Mouse (Mus musculus): ENCODE measurements around the gene 6030458C11Rik. TPM values are rescaled to one million over a fixed set of nuclear protein-coding genes. Genes with fewer than 3 reads are reported as not detected.
"Not testable (repeated sequence)": the region's sequence is repeated elsewhere in the genome, so short reads cannot be mapped to it uniquely, and the experiment has no call there.

The 6030458C11Rik gene
- polyA plus RNA-seq, 1 experiment from 2014 or later, result 40.2 TPM

DNA sequence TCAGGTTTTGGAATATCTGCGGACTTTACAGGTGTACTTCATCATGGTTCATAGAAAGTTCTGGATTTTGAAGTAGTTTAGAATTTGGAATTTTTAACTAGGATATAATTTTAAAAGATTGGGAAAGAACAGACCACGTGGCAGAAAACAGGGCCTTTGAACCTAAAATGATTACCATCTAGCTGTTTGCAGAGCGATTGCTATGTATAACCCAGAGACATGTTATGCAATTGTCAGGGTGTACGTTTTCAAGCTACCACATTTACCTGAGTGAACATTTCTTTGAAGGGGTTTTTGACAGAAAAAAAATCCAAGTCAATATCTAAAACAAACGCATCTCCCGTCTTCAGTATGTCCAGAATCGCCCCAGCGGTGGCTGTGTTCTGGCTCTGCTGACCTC is 6.9 kb downstream of the 6030458C11Rik start:
- no peak overlapping the region for H3K9ac ChIP-seq
- peaks cover 80% of the 10 kb centered on the region for H3K36me3 ChIP-seq
- no peak overlapping the region for H3K27ac ChIP-seq (replicated peaks)
- no peaks in the 10 kb centered on the region for H3K9me3 ChIP-seq (replicated peaks)
- no peak for ATAC-seq (ENCODE audit: insufficient number of reproducible peaks, low FRiP score, low TSS enrichment, low read depth)
- no peak overlapping the region for H3K4me3 ChIP-seq (replicated peaks)
- H3K4me1 ChIP-seq, result no peaks in the 10 kb centered on the region
- H3K27me3 ChIP-seq, result no peaks in the 10 kb centered on the region
- 94% methylated on average over 8 of the region's 8 CpGs for WGBS
- no peak overlapping the region for H3K4me2 ChIP-seq (replicated peaks)

DNA sequence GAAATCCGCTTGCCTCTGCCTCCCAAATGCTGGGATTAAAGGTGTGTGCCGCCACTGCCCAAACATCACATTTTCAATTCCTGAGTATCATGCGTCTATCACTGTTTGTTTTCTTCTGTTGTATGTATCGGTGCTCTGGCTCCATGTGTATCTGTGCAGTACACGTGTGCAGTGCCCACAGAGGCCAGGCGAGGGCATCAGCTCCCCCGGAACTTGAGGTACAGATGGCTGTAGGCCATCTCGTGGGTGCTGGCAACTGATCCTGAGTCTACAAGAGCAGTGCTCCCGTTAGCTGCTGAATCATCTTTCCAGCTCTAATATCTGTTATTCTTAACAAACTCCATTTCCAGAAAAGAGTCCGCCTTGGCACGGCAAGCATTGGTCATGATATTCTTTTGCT is 11.8 kb downstream of the 6030458C11Rik start:
- 93% methylated on average over 11 of the region's 11 CpGs for WGBS
- no peaks in the 10 kb centered on the region for H3K4me1 ChIP-seq
- no peak overlapping the region for H3K27ac ChIP-seq (replicated peaks)
- peaks cover 84% of the 10 kb centered on the region for H3K36me3 ChIP-seq
- no peaks in the 10 kb centered on the region for H3K9me3 ChIP-seq (replicated peaks)
- H3K9ac ChIP-seq, result no peak overlapping the region
- no peak overlapping the region for H3K4me3 ChIP-seq (replicated peaks)
- no peak for ATAC-seq (ENCODE audit: insufficient number of reproducible peaks, low FRiP score, low TSS enrichment, low read depth)
- H3K4me2 ChIP-seq (replicated peaks), result no peak overlapping the region
- no peaks in the 10 kb centered on the region for H3K27me3 ChIP-seq

DNA sequence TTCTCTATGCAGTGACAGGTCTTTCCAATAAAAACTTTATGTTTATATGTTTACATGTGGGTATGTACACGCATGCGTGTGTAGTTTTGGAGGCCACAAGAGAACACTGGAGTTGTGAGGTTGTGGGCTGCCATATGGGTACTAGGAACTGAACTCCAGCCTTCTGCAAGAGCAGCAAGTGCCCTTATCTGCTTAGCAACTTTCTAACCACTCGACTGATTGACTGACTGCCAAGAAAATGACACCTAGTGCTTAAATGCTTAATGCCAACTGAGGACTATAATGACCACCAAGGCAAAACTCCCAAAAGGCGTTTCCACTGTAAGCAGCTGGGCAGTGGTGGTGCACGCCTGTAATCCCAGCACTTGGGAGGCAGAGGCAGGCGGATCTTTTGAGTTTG is 15.1 kb downstream of the 6030458C11Rik start:
- H3K4me3 ChIP-seq (replicated peaks), result no peak overlapping the region
- peaks cover 69% of the 10 kb centered on the region for H3K36me3 ChIP-seq
- no peak for ATAC-seq (ENCODE audit: insufficient number of reproducible peaks, low FRiP score, low TSS enrichment, low read depth)
- H3K9me3 ChIP-seq (replicated peaks), result no peaks in the 10 kb centered on the region
- WGBS, result 88% methylated on average over 6 of the region's 6 CpGs
- no peaks in the 10 kb centered on the region for H3K4me1 ChIP-seq
- no peak overlapping the region for H3K9ac ChIP-seq
- no peak overlapping the region for H3K4me2 ChIP-seq (replicated peaks)
- no peaks in the 10 kb centered on the region for H3K27me3 ChIP-seq
- no peak overlapping the region for H3K27ac ChIP-seq (replicated peaks)

DNA sequence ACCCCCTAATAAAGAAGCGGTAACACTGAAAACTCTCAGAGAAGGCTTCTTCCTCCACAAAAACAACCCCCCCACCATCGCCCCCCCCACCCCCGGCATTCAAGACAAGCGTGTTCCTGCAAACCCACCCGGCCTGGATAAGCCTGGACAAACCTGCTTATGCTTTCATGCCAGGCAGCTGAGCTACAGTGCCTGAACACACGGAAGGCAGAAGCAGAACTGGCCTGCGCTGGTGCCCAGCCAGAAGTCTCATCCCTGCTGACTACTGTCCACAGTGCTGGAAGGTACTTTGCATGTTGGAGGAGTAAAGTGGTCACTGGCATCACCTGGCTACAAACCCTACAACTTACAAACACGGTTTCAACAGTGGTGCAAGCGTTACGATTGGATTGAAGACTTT is 17.4 kb downstream of the 6030458C11Rik start:
- ATAC-seq (ENCODE audit: insufficient number of reproducible peaks, low FRiP score, low TSS enrichment, low read depth), result no peak
- Histone ChIP-seq H3K9ac (no peak overlapping the region), H3K27me3 (no peaks in the 10 kb centered on the region), H3K27ac (replicated peaks) (no peak overlapping the region), H3K36me3 (peaks cover 52% of the 10 kb centered on the region), H3K4me3 (replicated peaks) (no peak overlapping the region), H3K4me2 (replicated peaks) (no peak overlapping the region), H3K4me1 (no peaks in the 10 kb centered on the region), H3K9me3 (replicated peaks) (no peaks in the 10 kb centered on the region)
- WGBS, result 93% methylated on average over 10 of the region's 10 CpGs

DNA sequence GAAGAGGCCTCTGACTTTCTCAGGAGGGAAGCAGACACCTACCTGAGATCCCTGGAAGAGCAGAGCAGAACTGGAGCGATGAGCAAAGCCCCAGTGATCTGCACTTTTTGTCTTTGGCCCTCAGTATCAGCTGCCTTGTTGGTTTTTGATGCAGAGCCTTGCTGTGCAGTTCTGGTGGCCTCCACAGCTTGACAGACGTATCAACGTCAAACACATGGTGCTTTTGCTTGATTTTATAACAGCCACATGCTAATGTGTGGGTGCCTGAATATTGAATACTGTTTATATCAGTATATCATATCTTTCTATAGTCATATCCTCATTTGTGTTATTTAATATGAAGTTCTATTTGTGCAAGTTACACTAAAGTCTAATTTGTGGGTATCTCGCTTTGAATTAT is 19.4 kb downstream of the 6030458C11Rik start:
- H3K27ac ChIP-seq (replicated peaks), result no peak overlapping the region
- no peaks in the 10 kb centered on the region for H3K9me3 ChIP-seq (replicated peaks)
- H3K4me2 ChIP-seq (replicated peaks), result no peak overlapping the region
- WGBS, result 81% methylated on average over 4 of the region's 4 CpGs
- no peaks in the 10 kb centered on the region for H3K27me3 ChIP-seq
- ATAC-seq (ENCODE audit: insufficient number of reproducible peaks, low FRiP score, low TSS enrichment, low read depth), result no peak
- no peak overlapping the region for H3K9ac ChIP-seq
- H3K4me3 ChIP-seq (replicated peaks), result no peak overlapping the region
- H3K36me3 ChIP-seq, result peaks cover 32% of the 10 kb centered on the region
- no peaks in the 10 kb centered on the region for H3K4me1 ChIP-seq

DNA sequence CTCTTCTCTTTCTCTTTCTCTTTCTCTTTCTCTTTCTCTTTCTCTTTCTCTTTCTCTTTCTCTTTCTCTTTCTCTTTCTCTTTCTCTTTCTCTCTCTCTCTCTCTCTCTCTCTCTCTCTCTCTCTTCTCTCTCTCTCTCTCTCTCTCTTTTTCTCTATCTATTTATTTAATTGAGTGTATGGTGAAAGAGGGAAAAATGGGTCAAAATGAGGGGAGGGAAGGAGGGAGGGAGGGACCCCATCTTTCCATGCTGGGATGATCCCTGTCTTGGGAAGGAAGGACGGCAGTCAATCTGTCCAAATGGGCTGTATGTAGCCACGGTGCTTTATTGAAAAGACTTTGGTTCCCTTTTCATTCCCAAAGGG is 23.3 kb downstream of the 6030458C11Rik start:
- ATAC-seq (ENCODE audit: insufficient number of reproducible peaks, low FRiP score, low TSS enrichment, low read depth), result not testable (repeated sequence)

DNA sequence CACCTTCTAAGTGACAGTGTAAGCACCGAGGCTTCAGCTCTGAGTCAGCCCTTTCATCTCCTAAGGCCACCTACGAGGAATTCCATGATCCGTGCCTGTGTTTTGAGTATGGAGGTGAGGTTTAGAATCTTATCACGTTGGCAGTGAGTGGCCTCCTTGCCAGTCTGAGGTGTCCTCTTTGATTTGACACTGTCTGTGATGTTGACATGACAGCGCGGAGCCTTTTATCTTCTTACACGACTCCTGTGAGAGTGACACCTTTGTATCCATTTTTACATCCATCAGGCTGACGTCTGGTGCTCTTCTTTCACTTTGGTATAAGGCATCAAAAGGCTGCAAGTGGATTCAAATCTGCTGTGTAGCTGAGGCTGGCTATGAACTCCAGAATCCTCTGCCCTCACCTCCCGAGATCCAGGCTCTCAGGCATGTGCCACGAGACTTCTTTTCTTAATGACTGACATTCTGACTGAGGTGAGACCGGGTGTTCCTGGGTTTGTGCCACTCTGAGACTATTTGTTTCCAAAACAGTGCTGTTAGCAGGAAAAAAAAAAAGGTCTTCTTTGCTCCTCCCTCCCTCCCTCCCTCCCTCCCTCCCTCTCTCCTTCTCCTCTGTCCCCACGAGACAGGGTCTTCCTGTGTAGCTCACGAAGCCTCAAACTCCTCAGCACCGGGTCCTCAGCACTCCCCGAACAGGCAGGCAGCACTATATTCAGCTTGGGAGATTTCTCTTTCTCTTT is 23.9 kb downstream of the 6030458C11Rik start:
- Histone ChIP-seq H3K9ac (no peak overlapping the region), H3K4me3 (replicated peaks) (no peak overlapping the region), H3K36me3 (no peaks in the 10 kb centered on the region), H3K9me3 (replicated peaks) (no peaks in the 10 kb centered on the region), H3K4me2 (replicated peaks) (no peak overlapping the region), H3K27me3 (no peaks in the 10 kb centered on the region), H3K27ac (replicated peaks) (no peak overlapping the region), H3K4me1 (no peaks in the 10 kb centered on the region)
- 42% methylated on average over 15 of the region's 15 CpGs for WGBS
- no peak for ATAC-seq (ENCODE audit: insufficient number of reproducible peaks, low FRiP score, low TSS enrichment, low read depth)

More for the DNA sequence above, 23.3 kb downstream of the 6030458C11Rik start:
- not testable (repeated sequence) for H3K9me3 ChIP-seq (replicated peaks); H3K36me3 ChIP-seq; H3K4me2 ChIP-seq (replicated peaks); H3K4me1 ChIP-seq; H3K4me3 ChIP-seq (replicated peaks); H3K27me3 ChIP-seq; H3K9ac ChIP-seq; H3K27ac ChIP-seq (replicated peaks)
- 85% methylated on average over 2 of the region's 2 CpGs for WGBS

DNA sequence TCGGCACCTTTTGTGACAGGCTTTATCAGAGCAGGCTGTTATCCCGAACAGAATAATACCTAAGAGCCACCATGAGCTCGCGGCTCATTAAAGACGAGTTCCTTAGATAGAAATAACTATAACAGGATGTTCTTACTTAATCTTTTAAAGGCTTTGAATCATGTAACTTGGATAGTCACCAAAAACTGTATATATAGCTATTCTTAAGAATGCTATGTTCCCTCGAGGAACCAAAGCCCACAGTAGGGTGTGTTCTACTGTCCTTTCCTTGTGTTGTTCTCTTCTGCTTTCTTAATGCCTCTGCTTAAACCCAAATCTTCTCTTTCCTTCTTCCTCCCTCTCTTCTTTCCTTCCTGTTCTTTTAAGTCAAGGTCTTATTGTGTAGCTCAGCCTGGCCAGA is 26.4 kb downstream of the 6030458C11Rik start:
- H3K9me3 ChIP-seq (replicated peaks), result no peaks in the 10 kb centered on the region
- no peaks in the 10 kb centered on the region for H3K4me1 ChIP-seq
- H3K4me2 ChIP-seq (replicated peaks), result no peak overlapping the region
- H3K27ac ChIP-seq (replicated peaks), result no peak overlapping the region
- no peaks in the 10 kb centered on the region for H3K27me3 ChIP-seq
- no peak overlapping the region for H3K9ac ChIP-seq
- WGBS, result 76% methylated on average over 6 of the region's 6 CpGs
- H3K4me3 ChIP-seq (replicated peaks), result no peak overlapping the region
- H3K36me3 ChIP-seq, result no peaks in the 10 kb centered on the region
- ATAC-seq (ENCODE audit: insufficient number of reproducible peaks, low FRiP score, low TSS enrichment, low read depth), result no peak

DNA sequence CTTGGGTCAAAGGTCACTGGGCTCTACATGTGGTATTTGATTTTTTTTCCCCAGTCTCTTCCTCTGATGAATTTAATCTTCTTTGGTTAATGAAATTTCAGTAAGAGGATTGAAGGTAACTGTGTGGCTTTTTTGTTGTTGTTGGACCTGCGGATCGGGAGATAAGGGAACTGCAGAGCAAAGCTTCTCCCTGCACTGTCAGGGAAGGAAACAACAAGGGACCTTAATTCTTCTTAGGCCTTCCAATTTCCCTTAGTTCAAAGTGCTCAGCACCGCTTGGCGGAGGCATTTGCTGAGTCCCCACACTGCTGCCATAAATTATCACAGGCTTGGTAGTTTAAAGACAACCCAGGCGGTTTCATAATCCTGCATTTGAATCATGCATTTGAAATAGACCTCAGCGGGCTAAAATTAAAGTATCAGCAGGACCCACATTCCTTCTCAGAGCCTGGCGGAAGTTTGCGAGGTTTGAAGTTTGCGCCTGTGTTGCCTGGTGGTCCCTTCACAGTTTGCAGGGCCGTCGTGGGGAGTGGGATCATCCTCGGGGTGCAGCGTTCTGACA is 28.5 kb downstream of the 6030458C11Rik start:
- no peak overlapping the region for H3K4me2 ChIP-seq (replicated peaks)
- ATAC-seq (ENCODE audit: insufficient number of reproducible peaks, low FRiP score, low TSS enrichment, low read depth), result no peak
- H3K27ac ChIP-seq (replicated peaks), result no peak overlapping the region
- H3K27me3 ChIP-seq, result no peaks in the 10 kb centered on the region
- H3K9ac ChIP-seq, result no peak overlapping the region
- H3K4me1 ChIP-seq, result no peaks in the 10 kb centered on the region
- WGBS, result 44% methylated on average over 13 of the region's 13 CpGs
- H3K9me3 ChIP-seq (replicated peaks), result no peaks in the 10 kb centered on the region
- no peak overlapping the region for H3K4me3 ChIP-seq (replicated peaks)
- H3K36me3 ChIP-seq, result no peaks in the 10 kb centered on the region

DNA sequence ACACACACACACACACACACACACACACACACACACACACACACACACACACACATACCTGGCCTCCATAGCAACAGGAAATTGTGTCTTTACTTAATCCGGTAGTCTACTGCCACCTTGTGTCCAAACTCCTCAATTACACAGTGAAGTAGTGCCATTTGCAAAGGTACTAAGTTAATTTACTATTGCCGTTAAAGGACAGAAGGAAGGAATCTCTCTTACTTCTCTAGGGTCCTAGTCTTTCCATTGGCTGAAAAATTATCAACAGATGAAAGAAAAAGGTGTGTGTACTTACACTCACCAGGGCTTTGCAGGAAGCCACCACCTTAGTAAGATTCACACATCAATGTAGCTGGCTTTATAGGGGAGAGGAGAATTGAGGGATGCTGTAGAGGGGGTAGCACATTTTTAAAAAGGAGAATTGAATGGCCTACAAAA is 29.0 kb downstream of the 6030458C11Rik start:
- Histone ChIP-seq H3K9ac (no peak overlapping the region), H3K4me3 (replicated peaks) (no peak overlapping the region), H3K4me1 (no peaks in the 10 kb centered on the region), H3K9me3 (replicated peaks) (no peaks in the 10 kb centered on the region), H3K27ac (replicated peaks) (no peak overlapping the region), H3K27me3 (no peaks in the 10 kb centered on the region), H3K36me3 (no peaks in the 10 kb centered on the region), H3K4me2 (replicated peaks) (no peak overlapping the region)
- ATAC-seq (ENCODE audit: insufficient number of reproducible peaks, low FRiP score, low TSS enrichment, low read depth), result no peak
- 0% methylated on average over 2 of the region's 2 CpGs for WGBS

DNA sequence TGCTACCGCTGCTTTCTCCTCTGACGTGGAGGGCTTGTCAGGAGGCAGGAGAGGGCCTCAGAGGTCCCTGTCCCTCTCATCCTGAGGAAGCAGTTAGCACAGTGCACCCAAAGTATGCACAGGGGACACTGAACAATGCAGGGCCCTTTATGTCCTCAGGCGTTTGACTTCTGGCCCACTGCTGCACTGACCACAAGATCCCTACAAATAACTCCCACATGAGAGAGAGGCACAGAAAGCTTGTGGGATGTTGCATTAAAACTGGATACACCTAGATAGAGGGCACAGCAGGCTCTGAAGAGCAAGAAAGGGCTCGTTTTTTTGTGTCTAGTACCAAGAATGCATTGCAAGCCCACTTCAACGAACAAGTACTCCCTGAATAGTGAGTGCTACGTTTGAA is 30.1 kb downstream of the 6030458C11Rik start:
- H3K9ac ChIP-seq, result no peak overlapping the region
- H3K4me1 ChIP-seq, result peaks cover 1% of the 10 kb centered on the region; the same call in 1 of the 2 replicates
- WGBS, result 52% methylated on average over 6 of the region's 6 CpGs
- H3K36me3 ChIP-seq, result no peaks in the 10 kb centered on the region
- no peaks in the 10 kb centered on the region for H3K27me3 ChIP-seq
- H3K4me3 ChIP-seq (replicated peaks), result no peak overlapping the region
- no peak overlapping the region for H3K27ac ChIP-seq (replicated peaks)
- ATAC-seq (ENCODE audit: insufficient number of reproducible peaks, low FRiP score, low TSS enrichment, low read depth), result no peak
- no peaks in the 10 kb centered on the region for H3K9me3 ChIP-seq (replicated peaks)
- H3K4me2 ChIP-seq (replicated peaks), result no peak overlapping the region

DNA sequence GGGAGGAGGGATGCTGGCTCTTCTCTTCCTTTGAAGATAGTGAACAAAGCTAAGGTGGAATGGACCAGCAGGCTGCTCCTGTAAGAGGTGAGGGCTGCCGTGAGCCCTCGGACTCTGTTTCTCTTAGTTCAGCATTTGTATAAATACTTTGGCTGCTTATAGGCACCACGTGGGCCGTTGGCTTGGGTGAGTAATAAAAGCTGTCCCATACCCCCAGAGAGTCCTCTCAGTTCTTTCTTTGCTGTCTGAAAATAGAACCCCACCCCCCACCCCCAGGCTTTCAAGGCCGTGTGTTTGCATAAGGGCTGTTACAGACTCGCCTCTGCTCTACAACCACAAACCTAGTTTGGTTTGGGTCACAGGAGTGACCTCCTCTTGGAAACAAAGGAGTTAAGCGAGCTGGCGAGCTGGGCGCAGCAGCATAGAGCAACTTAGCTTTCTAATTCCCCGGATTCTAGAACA is 35.0 kb downstream of the 6030458C11Rik start:
- ATAC-seq (ENCODE audit: insufficient number of reproducible peaks, low FRiP score, low TSS enrichment, low read depth), result no peak
- no peaks in the 10 kb centered on the region for H3K36me3 ChIP-seq
- no peak overlapping the region for H3K9ac ChIP-seq
- H3K4me1 ChIP-seq, result peaks cover 4% of the 10 kb centered on the region; the same call in 1 of the 2 replicates
- no peak overlapping the region for H3K4me2 ChIP-seq (replicated peaks)
- H3K27ac ChIP-seq (replicated peaks), result no peak overlapping the region
- no peaks in the 10 kb centered on the region for H3K27me3 ChIP-seq
- no peak overlapping the region for H3K4me3 ChIP-seq (replicated peaks)
- 34% methylated on average over 10 of the region's 10 CpGs for WGBS
- H3K9me3 ChIP-seq (replicated peaks), result no peaks in the 10 kb centered on the region
